In genomic region chr17:75536396-75537049, GRCm38 (mm10) we compare ENCODE assay signal across 7 mouse cellular contexts. TPM values are rescaled to one million over a fixed set of nuclear protein-coding genes. Genes with fewer than 3 reads are reported as not detected.
DNase-seq lines count a peak whose midpoint lies in the region; ATAC-seq and TF ChIP-seq lines count a peak whose summit lies in the region.

No protein-coding gene starts in this region.

- no peak overlapping the region for H3K9ac ChIP-seq in kidney, embryonic 14.5 days (ENCODE audit: low read depth, low read length)

- 0 out of 2 replicates have a peak, but pooled peaks cover 4% of the 10 kb centered on the region for H3K4me1 ChIP-seq in kidney, embryonic 14.5 days (ENCODE audit: control insufficient read depth, insufficient read depth, low read length)
- peaks cover 2% of the 10 kb centered on the region for H3K4me1 ChIP-seq in embryonic fibroblast, embryonic 13.5 days (ENCODE audit: control insufficient read depth, insufficient read depth, low read length)

- TF ChIP-seq POLR2A in embryonic fibroblast, embryonic 13.5 days (IDR thresholded peaks at IDR 0.05; ENCODE audit: low read depth, low read length): no peak

- no peak for TF ChIP-seq CTCF in embryonic fibroblast, embryonic 13.5 days (IDR thresholded peaks at IDR 0.05; ENCODE audit: borderline replicate concordance, insufficient read depth, low read length)

- no peak overlapping the region for H3K4me2 ChIP-seq in kidney, embryonic 14.5 days (replicated peaks; ENCODE audit: low read depth, low read length)

- ATAC-seq in kidney, embryonic 14.5 days (ENCODE audit: low FRiP score, low TSS enrichment): no peak
- ATAC-seq in megakaryocyte-erythroid progenitor cell, adult 5-6 weeks (replicated peaks; ENCODE audit: low FRiP score, low TSS enrichment, poor library complexity, severe bottlenecking): peak; percentile 74

- peak; percentile 58 for DNase-seq in kidney, postnatal 14 days
- DNase-seq in R1 (ENCODE audit: low read depth, low spot score): peak; percentile 51
- DNase-seq in layer of hippocampus, adult 18-20 months (ENCODE audit: low spot score in 2 of 2): peak; percentile 16 to 57
- DNase-seq in thymus, postnatal 14 days: no peak

- H3K9me3 ChIP-seq in kidney, embryonic 14.5 days (ENCODE audit: control insufficient read depth, low read length): no peaks in the 10 kb centered on the region

- no peak overlapping the region for H3K4me3 ChIP-seq in kidney, embryonic 14.5 days (ENCODE audit: low read length)
- H3K4me3 ChIP-seq in embryonic fibroblast, embryonic 13.5 days (ENCODE audit: insufficient read depth, low read length): no peak overlapping the region

- 37% methylated on average over 6 of the region's 6 CpGs for WGBS in kidney, embryonic 14.5 days

- no peak overlapping the region for H3K27ac ChIP-seq in kidney, embryonic 14.5 days (ENCODE audit: low read depth, low read length)
- H3K27ac ChIP-seq in embryonic fibroblast, embryonic 13.5 days (ENCODE audit: insufficient read depth, low read length): 0 out of 2 replicates have a peak overlapping the region, but pooled peaks have one; percentile 10

- no peaks in the 10 kb centered on the region for H3K27me3 ChIP-seq in kidney, embryonic 14.5 days (ENCODE audit: control insufficient read depth, insufficient read depth, low read length)

- peaks cover 30% of the 10 kb centered on the region for H3K36me3 ChIP-seq in kidney, embryonic 14.5 days (ENCODE audit: control insufficient read depth, insufficient read depth, low read length)

RNA-seq across cellular contexts. Expression of gene Fam98a, which starts 15.2 kb away (rescaled TPM):
- 8.6 and 9.7 TPM in 2 replicates for polyA plus RNA-seq in kidney, embryonic 14.5 days (2014; fragmentation: Nextera tagmentation; extraction: Ambion mirVana)
- polyA plus RNA-seq in embryonic fibroblast, embryonic 13.5 days (2011; ENCODE audit: insufficient read length, low read depth, missing spikeins): 89.0 and 94.7 TPM in 2 replicates
- 10 to 100 TPM; 36.0 to 42.4 TPM for total RNA-seq in layer of hippocampus, adult 18-20 months (2021)
- 43.4 and 64.2 TPM in 2 replicates for total RNA-seq in megakaryocyte-erythroid progenitor cell, adult 5-6 weeks (2014; fragmentation: Nextera tagmentation)
- total RNA-seq in megakaryocyte-erythroid progenitor cell, adult 5-6 weeks (2017): 31.8 and 33.9 TPM in 2 replicates
